Comparison of ENCODE assay signal across 18 mouse cellular contexts in genomic region chr8:79993507-79993906, GRCm38 (mm10).
A peak's percentile ranks its signal among the peaks of the same experiment; 100 is the strongest.
DNase-seq lines count a peak whose midpoint lies in the region; ATAC-seq and TF ChIP-seq lines count a peak whose summit lies in the region.
"Had no signal": no experiment of that assay in that cellular context is flagged by ENCODE, and none has a peak within 500 bp of the region (broad histone marks: within the 10 kb centered on the region; RNA-seq: fewer than 3 reads in every experiment).

No protein-coding gene starts in this region.

- H3K4me2 ChIP-seq in lung, embryonic 14.5 days = no peak overlapping the region
- no peak overlapping the region for H3K4me2 ChIP-seq in lung, postnatal 0 days (replicated peaks; ENCODE audit: low read depth, low read length)
- H3K4me2 ChIP-seq: heart, embryonic 11.5 days; hindbrain, embryonic 12.5 days; hindbrain, embryonic 15.5 days had no signal

- peak; percentile 63 for DNase-seq in lung, embryonic 14.5 days
- no peak for DNase-seq in lung, adult 2 months
- DNase-seq in lung, postnatal 0 days (ENCODE audit: low spot score) = peak; percentile 72
- no peak for DNase-seq in lung, postnatal 4 days
- DNase-seq in lung, postnatal 10 days = peak; percentile 18
- DNase-seq in thymus, postnatal 10 days (ENCODE audit: low spot score in 2 of 2) = no peak
- DNase-seq: adrenal gland, adult 8-10 months; adrenal gland, postnatal 25 days; cerebellum, adult 18-20 months; cerebellum, adult 9-10 months; cerebellum, postnatal 14 days; gastrocnemius, postnatal 25 days had no signal

- H3K4me1 ChIP-seq in lung, embryonic 14.5 days (ENCODE audit: insufficient read depth) = no peaks in the 10 kb centered on the region
- H3K4me1 ChIP-seq in lung, adult 2 months (ENCODE audit: control insufficient read depth, insufficient read depth, low read length) = no peaks in the 10 kb centered on the region; the same call in 1 of the 2 replicates
- no peaks in the 10 kb centered on the region; the same call in 1 of the 2 replicates for H3K4me1 ChIP-seq in lung, postnatal 0 days (ENCODE audit: insufficient read depth, low read depth, low read length)
- H3K4me1 ChIP-seq: hindbrain, embryonic 12.5 days had no signal

- H3K36me3 ChIP-seq in lung, embryonic 14.5 days (ENCODE audit: insufficient read depth) = peaks cover 8% of the 10 kb centered on the region; the same call in 1 of the 2 replicates
- no peaks in the 10 kb centered on the region for H3K36me3 ChIP-seq in lung, postnatal 0 days (ENCODE audit: insufficient read depth, low read length)
- H3K36me3 ChIP-seq: forebrain, embryonic 10.5 days; hindbrain, embryonic 12.5 days; hindbrain, embryonic 15.5 days had no signal

- ATAC-seq in lung, embryonic 14.5 days (ENCODE audit: insufficient read depth) = peak; percentile 68; the same call in 1 of the 2 replicates
- ATAC-seq in lung, postnatal 0 days = peak; percentile 63
- no peak for ATAC-seq in megakaryocyte, adult 5-6 weeks (ENCODE audit: poor library complexity, severe bottlenecking)
- ATAC-seq: activated CD4-positive, CD25-positive, alpha-beta regulatory T cell, adult 4 months had no signal

- WGBS in lung, embryonic 14.5 days = 47% methylated on average over 1 of the region's 1 CpGs
- 76% methylated on average over 1 of the region's 1 CpGs for WGBS in lung, adult 2 months
- 43% methylated on average over 1 of the region's 1 CpGs for WGBS in lung, postnatal 0 days

- H3K27me3 ChIP-seq in lung, embryonic 14.5 days (ENCODE audit: insufficient read depth, low read length) = no peaks in the 10 kb centered on the region
- H3K27me3 ChIP-seq in lung, postnatal 0 days (replicated peaks; ENCODE audit: insufficient read depth, low read length) = no peaks in the 10 kb centered on the region
- H3K27me3 ChIP-seq: hindbrain, embryonic 12.5 days; hindbrain, embryonic 15.5 days had no signal

- TF ChIP-seq POLR2A in lung, adult 2 months (IDR thresholded peaks at IDR 0.05; ENCODE audit: borderline replicate concordance, extremely low read depth, low read depth, low read length) = no peak

- no peak for TF ChIP-seq CTCF in lung, embryonic 14.5 days (IDR thresholded peaks at IDR 0.05; ENCODE audit: low read depth)
- no peak for TF ChIP-seq CTCF in lung, adult 2 months (IDR thresholded peaks at IDR 0.05; ENCODE audit: insufficient read depth, low read length)
- no peak for TF ChIP-seq CTCF in lung, postnatal 0 days (IDR thresholded peaks at IDR 0.05)

- H3K9me3 ChIP-seq in lung, embryonic 14.5 days (ENCODE audit: low read depth, low read length) = no peaks in the 10 kb centered on the region
- H3K9me3 ChIP-seq in lung, postnatal 0 days (ENCODE audit: low read length) = no peaks in the 10 kb centered on the region
- H3K9me3 ChIP-seq: forebrain, embryonic 10.5 days; hindbrain, embryonic 12.5 days; hindbrain, embryonic 15.5 days had no signal

- TF ChIP-seq EP300 in lung, postnatal 0 days (IDR thresholded peaks at IDR 0.05) = no peak

- no peak overlapping the region for H3K27ac ChIP-seq in lung, embryonic 14.5 days (ENCODE audit: low read depth)
- no peak overlapping the region; the same call in 1 of the 2 replicates for H3K27ac ChIP-seq in lung, postnatal 0 days (ENCODE audit: low read length)
- H3K27ac ChIP-seq: forebrain, embryonic 10.5 days; hindbrain, embryonic 12.5 days; hindbrain, embryonic 15.5 days had no signal

- no peak overlapping the region for H3K9ac ChIP-seq in lung, embryonic 14.5 days
- no peak overlapping the region for H3K9ac ChIP-seq in lung, postnatal 0 days (replicated peaks; ENCODE audit: low read depth)
- H3K9ac ChIP-seq: hindbrain, embryonic 12.5 days; hindbrain, embryonic 15.5 days had no signal

- no peak overlapping the region for H3K4me3 ChIP-seq in lung, embryonic 14.5 days (ENCODE audit: low read depth, low read length)
- no peak overlapping the region for H3K4me3 ChIP-seq in lung, adult 2 months (replicated peaks; ENCODE audit: extremely low read depth, low read depth, low read length)
- H3K4me3 ChIP-seq in lung, postnatal 0 days (ENCODE audit: low read depth, low read length) = no peak overlapping the region
- H3K4me3 ChIP-seq: forebrain, embryonic 10.5 days; hindbrain, embryonic 12.5 days; hindbrain, embryonic 15.5 days had no signal

Comparison
In these comparisons a context has a peak if more than half of its experiments do, and no peak if none do; other contexts are left out.
1. DNase-seq: peak in lung, embryonic 14.5 days (single experiment), lung, postnatal 0 days (single experiment) and lung, postnatal 10 days (single experiment); none in lung, adult 2 months (single experiment), lung, postnatal 4 days (0 of 2) and thymus, postnatal 10 days (0 of 2).